Mouse (Mus musculus): ENCODE results near the gene Defb36. TPM values are rescaled to one million over a fixed set of nuclear protein-coding genes. Genes with fewer than 3 reads are reported as not detected.
A peak's percentile ranks its signal among the peaks of the same experiment; 100 is the strongest.

Gene Defb36
- polyA plus RNA-seq, 1 experiment from 2014 or later: not detected

DNA sequence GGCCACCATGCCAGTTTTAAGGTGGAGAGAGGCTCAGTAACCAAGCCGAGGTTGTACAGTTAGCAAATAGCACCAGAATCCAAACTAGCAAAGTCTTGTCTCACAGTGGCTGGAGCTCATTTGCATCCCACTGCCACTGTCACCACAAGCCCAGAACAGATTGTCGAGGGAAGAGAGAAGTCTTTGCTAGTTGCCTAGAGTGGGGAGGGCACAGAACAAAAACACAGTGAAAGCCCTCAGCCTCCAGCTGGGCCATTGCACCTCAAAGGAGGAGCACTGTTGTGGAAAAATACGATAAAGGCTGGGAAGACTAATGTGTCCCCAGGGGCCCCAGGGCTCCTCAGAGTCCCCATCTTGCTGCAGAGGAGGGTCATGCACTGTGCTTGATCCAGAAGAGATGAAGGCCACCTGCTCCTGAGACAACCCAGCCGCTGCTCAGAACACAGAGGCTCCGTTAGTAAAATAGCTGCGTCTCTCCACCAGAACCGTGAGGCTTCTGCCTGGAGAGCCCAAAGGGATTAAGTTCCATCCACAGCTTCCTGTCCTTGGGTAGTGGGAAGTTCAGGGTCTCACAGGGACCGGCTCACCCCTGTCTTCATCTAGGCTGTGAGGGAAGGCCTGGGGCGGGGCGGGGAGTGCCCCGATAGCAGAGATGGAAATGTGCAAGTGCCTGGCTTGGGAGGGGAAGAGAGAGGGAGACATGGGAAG, 35.4 kb downstream of the Defb36 start:
- Histone ChIP-seq H3K4me3 (replicated peaks; ENCODE audit: low read length) (no peak overlapping the region), H3K9ac (no peak overlapping the region), H3K27ac (no peak overlapping the region), H3K9me3 (ENCODE audit: control insufficient read depth, low read length) (no peaks in the 10 kb centered on the region), H3K4me1 (replicated peaks; ENCODE audit: control insufficient read depth, insufficient read depth, low read length) (0 out of 2 replicates have a peak, but pooled peaks cover 11% of the 10 kb centered on the region), H3K27me3 (ENCODE audit: control insufficient read depth, insufficient read depth, low read length) (no peaks in the 10 kb centered on the region), H3K36me3 (replicated peaks; ENCODE audit: control insufficient read depth, insufficient read depth) (no peaks in the 10 kb centered on the region), H3K4me2 (replicated peaks) (no peak overlapping the region)
- no peak for DNase-seq (ENCODE audit: low spot score)
- no peak for ATAC-seq (ENCODE audit: low FRiP score)
- WGBS: 8% methylated on average over 11 of the region's 11 CpGs

DNA sequence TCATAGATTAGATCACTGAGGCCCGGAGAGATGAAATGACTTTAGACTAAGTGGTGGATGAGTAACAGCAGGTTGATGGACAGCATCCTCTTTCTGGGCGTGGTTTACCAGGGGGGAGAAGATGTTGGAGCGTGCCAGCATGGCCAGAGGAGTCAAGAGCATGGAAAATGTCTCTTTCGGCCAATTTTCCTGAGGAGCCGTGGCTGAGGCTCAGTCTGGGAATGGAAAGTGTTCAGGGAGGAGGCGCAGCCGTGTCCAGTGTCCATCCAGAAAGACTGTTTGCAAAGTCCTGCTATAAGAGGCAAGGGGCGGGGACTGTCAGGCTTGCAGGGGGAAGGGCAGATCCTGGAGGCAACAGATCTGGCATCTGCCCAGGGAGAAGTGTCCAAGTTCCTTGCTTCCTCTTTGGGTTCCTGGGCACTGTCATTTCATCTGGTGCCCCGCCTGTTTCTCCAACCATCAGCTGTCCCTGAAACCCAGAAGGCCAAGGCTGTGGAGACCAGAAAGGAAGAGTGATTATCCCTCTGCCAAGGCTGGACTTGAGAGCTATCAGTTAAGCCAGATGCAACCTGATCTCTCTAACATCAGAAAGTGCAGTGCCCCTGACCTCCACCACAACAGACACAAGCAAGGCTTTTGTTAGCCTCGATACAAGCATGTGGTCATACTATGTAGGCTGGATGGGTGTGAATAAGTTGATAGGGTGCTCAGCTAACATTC, 48.9 kb downstream of the Defb36 start:
- no peak overlapping the region for H3K9ac ChIP-seq
- DNase-seq (ENCODE audit: low spot score) (no peak), ATAC-seq (ENCODE audit: low FRiP score) (no peak)

DNA sequence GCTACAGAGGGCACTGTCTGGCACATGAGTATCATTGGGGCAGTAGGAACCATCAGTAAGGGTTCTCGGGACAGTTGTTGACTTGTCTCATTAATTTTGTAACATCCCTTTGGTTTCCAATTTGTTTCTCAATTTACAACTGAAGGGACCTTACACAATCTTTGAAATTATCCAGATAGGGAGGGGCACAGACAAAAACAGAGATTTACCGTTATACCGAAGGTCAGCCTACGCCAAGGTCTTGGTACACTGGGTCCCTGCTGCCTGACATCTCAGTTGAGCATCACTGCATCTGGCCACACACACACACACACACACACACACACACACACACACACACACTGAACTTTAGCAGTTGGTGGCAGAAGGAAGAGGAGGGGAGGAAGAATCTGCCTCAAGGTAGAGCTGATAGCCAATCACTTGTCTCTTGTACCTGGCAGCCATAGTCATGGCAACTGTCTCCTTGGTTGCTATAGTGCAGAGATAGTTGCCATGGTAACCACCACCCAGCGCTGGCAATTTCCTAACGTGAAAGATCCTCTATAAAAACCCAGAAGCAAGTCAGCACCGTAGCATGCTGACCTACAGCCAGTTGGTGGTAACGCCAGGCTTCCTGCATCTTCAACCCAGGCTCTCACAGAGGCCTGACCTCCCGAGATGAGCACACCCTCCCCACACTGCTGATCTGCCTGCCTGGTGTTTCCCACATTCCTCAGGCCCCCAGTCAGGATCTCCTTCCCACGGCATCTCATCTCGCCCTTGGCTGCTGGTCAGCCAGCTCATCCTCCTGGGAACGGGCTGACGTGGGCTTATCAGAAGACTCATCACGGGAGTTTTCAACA, 50.0 kb downstream of the Defb36 start:
- peak; percentile 93 for ATAC-seq (ENCODE audit: low FRiP score)
- peak overlapping the region; percentile 45 for H3K4me2 ChIP-seq (replicated peaks)
- 25% methylated on average over 14 of the region's 14 CpGs for WGBS

More for the DNA sequence above, 48.9 kb downstream of the Defb36 start:
- peak overlapping the region; percentile 92 for H3K27ac ChIP-seq
- WGBS: 75% methylated on average over 10 of the region's 10 CpGs
- H3K9me3 ChIP-seq (ENCODE audit: control insufficient read depth, low read length): no peaks in the 10 kb centered on the region
- no peaks in the 10 kb centered on the region for H3K36me3 ChIP-seq (replicated peaks; ENCODE audit: control insufficient read depth, insufficient read depth)
- no peaks in the 10 kb centered on the region for H3K27me3 ChIP-seq (ENCODE audit: control insufficient read depth, insufficient read depth, low read length)
- H3K4me2 ChIP-seq (replicated peaks): no peak overlapping the region
- H3K4me3 ChIP-seq (replicated peaks; ENCODE audit: low read length): no peak overlapping the region
- H3K4me1 ChIP-seq (replicated peaks; ENCODE audit: control insufficient read depth, insufficient read depth, low read length): peaks cover 16% of the 10 kb centered on the region

DNA sequence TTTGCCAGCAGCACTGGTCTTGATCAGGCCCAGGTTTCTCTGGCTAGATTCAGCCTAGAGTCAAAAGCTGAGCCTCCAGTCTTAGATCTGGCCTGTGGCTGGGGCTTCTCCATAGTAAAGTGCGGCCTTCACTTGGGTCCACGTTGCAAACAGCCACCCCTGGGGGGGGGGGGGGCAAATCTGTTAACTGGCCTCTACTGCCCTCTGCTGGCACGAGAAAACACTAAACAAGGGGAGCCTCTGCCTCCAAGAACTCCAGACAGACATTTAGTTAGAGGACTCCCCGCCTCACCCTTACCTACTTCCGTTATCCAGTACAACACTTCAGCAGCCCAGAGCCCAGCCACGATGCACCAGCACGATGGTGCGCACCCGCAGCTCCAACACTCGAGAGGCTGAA, 53.3 kb downstream of the Defb36 start:
- H3K9ac ChIP-seq: no peak overlapping the region
- no peak overlapping the region for H3K4me2 ChIP-seq (replicated peaks)
- ATAC-seq (ENCODE audit: low FRiP score) (no peak), DNase-seq (ENCODE audit: low spot score) (no peak)
- 62% methylated on average over 10 of the region's 10 CpGs for WGBS
- no peaks in the 10 kb centered on the region for H3K27me3 ChIP-seq (ENCODE audit: control insufficient read depth, insufficient read depth, low read length)
- H3K27ac ChIP-seq: no peak overlapping the region
- H3K4me1 ChIP-seq (replicated peaks; ENCODE audit: control insufficient read depth, insufficient read depth, low read length): peaks cover 16% of the 10 kb centered on the region
- H3K36me3 ChIP-seq (replicated peaks; ENCODE audit: control insufficient read depth, insufficient read depth): no peaks in the 10 kb centered on the region
- H3K9me3 ChIP-seq (ENCODE audit: control insufficient read depth, low read length): no peaks in the 10 kb centered on the region
- no peak overlapping the region for H3K4me3 ChIP-seq (replicated peaks; ENCODE audit: low read length)

More for the DNA sequence above, 50.0 kb downstream of the Defb36 start:
- peak overlapping the region; percentile 2; the same call in 1 of the 2 replicates for H3K9ac ChIP-seq
- peaks cover 16% of the 10 kb centered on the region for H3K4me1 ChIP-seq (replicated peaks; ENCODE audit: control insufficient read depth, insufficient read depth, low read length)
- H3K27me3 ChIP-seq (ENCODE audit: control insufficient read depth, insufficient read depth, low read length): no peaks in the 10 kb centered on the region
- H3K4me3 ChIP-seq (replicated peaks; ENCODE audit: low read length): no peak overlapping the region
- peak; percentile 77 for DNase-seq (ENCODE audit: low spot score)
- H3K27ac ChIP-seq: peak overlapping the region; percentile 92
- no peaks in the 10 kb centered on the region for H3K9me3 ChIP-seq (ENCODE audit: control insufficient read depth, low read length)
- no peaks in the 10 kb centered on the region for H3K36me3 ChIP-seq (replicated peaks; ENCODE audit: control insufficient read depth, insufficient read depth)

DNA sequence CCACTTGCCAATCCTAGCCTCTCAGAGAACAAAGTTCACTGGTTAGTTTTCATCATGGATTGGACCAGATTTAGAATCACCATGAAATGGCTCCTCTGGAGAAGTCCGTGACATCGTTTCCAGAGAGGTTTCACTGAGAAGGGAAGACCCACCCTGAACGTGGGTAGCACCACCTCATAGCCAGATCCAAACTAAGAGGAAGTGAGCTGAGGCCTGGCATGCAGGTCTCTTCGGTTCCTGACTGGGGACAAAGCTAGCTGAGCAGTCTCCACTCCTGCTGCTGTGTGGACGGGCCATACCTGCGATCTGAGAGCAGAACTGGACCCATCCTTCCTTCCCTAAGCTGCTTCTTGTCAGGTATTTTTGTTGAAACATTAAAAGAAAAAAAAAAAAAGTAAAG, 57.0 kb downstream of the Defb36 start:
- Histone ChIP-seq H3K9me3 (ENCODE audit: control insufficient read depth, low read length) (no peaks in the 10 kb centered on the region), H3K27me3 (ENCODE audit: control insufficient read depth, insufficient read depth, low read length) (no peaks in the 10 kb centered on the region)

More for the DNA sequence above, 57.0 kb downstream of the Defb36 start:
- H3K4me2 ChIP-seq (replicated peaks): no peak overlapping the region
- WGBS: 84% methylated on average over 6 of the region's 6 CpGs
- no peak overlapping the region for H3K4me3 ChIP-seq (replicated peaks; ENCODE audit: low read length)
- no peak overlapping the region for H3K27ac ChIP-seq
- ATAC-seq (ENCODE audit: low FRiP score) (no peak), DNase-seq (ENCODE audit: low spot score) (no peak)
- H3K36me3 ChIP-seq (replicated peaks; ENCODE audit: control insufficient read depth, insufficient read depth): no peaks in the 10 kb centered on the region
- no peak overlapping the region for H3K9ac ChIP-seq
- no peaks in the 10 kb centered on the region for H3K4me1 ChIP-seq (replicated peaks; ENCODE audit: control insufficient read depth, insufficient read depth, low read length)

Other genes with a start within 250 kb of the Defb36 start
- 48.0 and 56.9 TPM in 2 replicates for gene Nrsn2, start 227.7 kb upstream of the Defb36 start, polyA plus RNA-seq (2014; fragmentation: Nextera tagmentation; extraction: Ambion mirVana)
- 18.8 and 19.5 TPM in 2 replicates for gene Sox12, start 206.3 kb upstream of the Defb36 start, polyA plus RNA-seq (2014; fragmentation: Nextera tagmentation; extraction: Ambion mirVana)
- 16.5 and 17.2 TPM in 2 replicates for gene Zcchc3, start 189.3 kb upstream of the Defb36 start, polyA plus RNA-seq (2014; fragmentation: Nextera tagmentation; extraction: Ambion mirVana)
- 2.5 and 3.8 TPM in 2 replicates for gene 6820408C15Rik, start 188.7 kb upstream of the Defb36 start, polyA plus RNA-seq (2014; fragmentation: Nextera tagmentation; extraction: Ambion mirVana)
- gene Defb23, start 139.7 kb upstream of the Defb36 start, polyA plus RNA-seq (2014; fragmentation: Nextera tagmentation; extraction: Ambion mirVana): not detected in 2 replicates
- not detected in 2 replicates for gene Defb20, start 127.3 kb upstream of the Defb36 start, polyA plus RNA-seq (2014; fragmentation: Nextera tagmentation; extraction: Ambion mirVana)
- gene Defb22, start 114.2 kb upstream of the Defb36 start, polyA plus RNA-seq (2014; fragmentation: Nextera tagmentation; extraction: Ambion mirVana): not detected in 2 replicates
- not detected in 2 replicates for gene Defb26, start 92.6 kb upstream of the Defb36 start, polyA plus RNA-seq (2014; fragmentation: Nextera tagmentation; extraction: Ambion mirVana)
- not detected in 2 replicates for gene Defb28, start 86.1 kb upstream of the Defb36 start, polyA plus RNA-seq (2014; fragmentation: Nextera tagmentation; extraction: Ambion mirVana)
- not detected in 2 replicates for gene Defb29, start 64.2 kb upstream of the Defb36 start, polyA plus RNA-seq (2014; fragmentation: Nextera tagmentation; extraction: Ambion mirVana)
- gene Gm17416, start 35.0 kb upstream of the Defb36 start, polyA plus RNA-seq (2014; fragmentation: Nextera tagmentation; extraction: Ambion mirVana): not detected in 2 replicates
- not detected in 2 replicates for gene Defb21, start 31.6 kb upstream of the Defb36 start, polyA plus RNA-seq (2014; fragmentation: Nextera tagmentation; extraction: Ambion mirVana)
- gene Defb19, start 24.0 kb upstream of the Defb36 start, polyA plus RNA-seq (2014; fragmentation: Nextera tagmentation; extraction: Ambion mirVana): not detected in 2 replicates
- not detected in 2 replicates for gene Defb45, start 4.9 kb upstream of the Defb36 start, polyA plus RNA-seq (2014; fragmentation: Nextera tagmentation; extraction: Ambion mirVana)
- gene Defb25, start 18.7 kb downstream of the Defb36 start, polyA plus RNA-seq (2014; fragmentation: Nextera tagmentation; extraction: Ambion mirVana): not detected in 2 replicates
- 0.33 and 0.87 TPM in 2 replicates for gene Rem1, start 22.6 kb downstream of the Defb36 start, polyA plus RNA-seq (2014; fragmentation: Nextera tagmentation; extraction: Ambion mirVana)
- gene H13, start 65.1 kb downstream of the Defb36 start, polyA plus RNA-seq (2014; fragmentation: Nextera tagmentation; extraction: Ambion mirVana): 155 and 164 TPM in 2 replicates
- 34.0 and 41.9 TPM in 2 replicates for gene Mcts2, start 82.7 kb downstream of the Defb36 start, polyA plus RNA-seq (2014; fragmentation: Nextera tagmentation; extraction: Ambion mirVana)
- gene Id1, start 131.9 kb downstream of the Defb36 start, polyA plus RNA-seq (2014; fragmentation: Nextera tagmentation; extraction: Ambion mirVana): 56.5 and 68.0 TPM in 2 replicates
- gene Cox4i2, start 149.8 kb downstream of the Defb36 start, polyA plus RNA-seq (2014; fragmentation: Nextera tagmentation; extraction: Ambion mirVana): 5.8 TPM in 2 replicates
- gene Bcl2l1, start 227.4 kb downstream of the Defb36 start, polyA plus RNA-seq (2014; fragmentation: Nextera tagmentation; extraction: Ambion mirVana): 155 and 165 TPM in 2 replicates
- gene Tpx2, start 243.6 kb downstream of the Defb36 start, polyA plus RNA-seq (2014; fragmentation: Nextera tagmentation; extraction: Ambion mirVana): 17.2 and 20.1 TPM in 2 replicates